Mouse (Mus musculus) gonadal fat pad, adult 2 months (tissue): ENCODE results near the gene Ubxn2a. TPM values are rescaled to one million over a fixed set of nuclear protein-coding genes. Genes with fewer than 3 reads are reported as not detected.
"Not testable (repeated sequence)": the region's sequence is repeated elsewhere in the genome, so short reads cannot be mapped to it uniquely, and the experiment has no call there.

ENCODE experiments used
- DNase-seq: peaks from one replicate; pipeline ENCODE4 v3.0.0-alpha.2; 2012; ENCODE audit warnings: low read depth
- polyA plus RNA-seq: library from polyadenylated mRNA; depleted of rRNA; stranded (reverse); fragments of >200 nt; gene quantifications from 2 replicates; pipeline ENCODE4 v1.2.3, GENCODE M21; 2012; rRNA removed

Ubxn2a gene
- polyA plus RNA-seq: 9.4 and 10.2 TPM in 2 replicates

DNA sequence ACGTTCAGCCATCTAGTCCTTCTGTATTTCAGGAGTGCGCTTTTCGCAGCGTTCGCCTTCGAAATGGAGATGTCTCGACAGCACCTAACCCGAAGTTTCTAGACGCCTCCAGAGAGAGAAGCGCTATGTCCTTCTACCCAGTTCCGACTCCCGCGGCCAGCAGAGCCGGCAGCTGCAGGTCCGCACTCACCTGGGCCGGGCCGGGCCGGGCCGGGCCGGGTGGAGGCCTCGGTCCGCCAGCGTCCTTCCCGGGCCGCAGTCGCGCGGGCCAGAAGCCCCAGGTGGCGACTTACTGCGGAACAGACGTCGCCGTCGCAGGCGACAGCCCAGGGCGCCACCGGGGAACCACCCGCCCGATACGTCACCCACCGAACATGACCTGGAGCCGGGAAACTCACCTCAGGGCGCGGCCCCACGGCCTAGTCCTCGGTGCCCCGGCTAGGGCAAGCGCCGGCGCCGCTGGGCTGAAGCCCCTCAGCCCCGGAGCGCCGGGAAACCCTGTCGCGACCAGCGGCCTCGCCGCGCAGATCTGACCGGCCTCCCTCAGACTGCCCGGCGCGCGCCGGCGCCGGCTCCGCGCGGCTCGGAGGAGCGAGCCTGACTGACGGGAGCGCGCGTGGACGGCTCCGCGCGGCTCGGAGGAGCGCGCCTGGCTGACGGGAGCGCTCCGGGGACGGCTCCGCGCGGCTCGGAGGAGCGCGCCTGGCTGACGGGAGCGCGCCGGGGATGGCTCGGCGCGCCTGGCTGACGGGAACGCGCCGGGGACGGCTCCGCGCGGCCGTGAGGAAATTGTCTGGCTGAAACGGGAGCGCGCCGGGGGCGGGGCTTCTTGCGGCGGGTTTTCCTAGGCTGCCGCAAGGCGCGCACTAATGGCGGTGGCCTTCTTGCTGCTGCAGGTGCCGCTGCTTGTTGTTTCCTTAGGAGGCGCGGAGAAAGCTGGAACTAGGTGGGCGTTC lies at the start of gene Ubxn2a:
Gene Ubxn2a (minus strand): TSS at position 755 of the 956 bp plus-strand sequence.
- DNase-seq: peak; percentile 38

DNA sequence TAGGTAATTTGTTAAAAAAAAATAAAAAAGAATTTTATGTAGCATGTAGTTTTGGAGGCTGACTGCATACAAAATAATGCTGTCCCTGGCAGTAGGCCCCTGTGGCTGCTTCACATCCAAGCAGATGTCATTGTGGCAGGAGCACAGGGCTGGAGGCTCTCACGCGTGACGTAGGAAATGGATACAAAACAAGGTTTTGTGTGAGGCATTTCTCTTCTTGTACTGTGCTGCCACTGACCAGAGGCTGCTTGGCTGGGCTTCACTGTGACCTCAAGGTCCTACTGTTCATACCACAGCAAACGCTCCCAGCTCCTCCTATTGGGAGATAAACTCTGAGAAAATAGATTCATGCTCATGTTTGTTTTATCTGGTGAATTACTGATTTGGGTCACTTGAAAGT lies 45.7 kb upstream of the Ubxn2a start:
- DNase-seq: no peak

DNA sequence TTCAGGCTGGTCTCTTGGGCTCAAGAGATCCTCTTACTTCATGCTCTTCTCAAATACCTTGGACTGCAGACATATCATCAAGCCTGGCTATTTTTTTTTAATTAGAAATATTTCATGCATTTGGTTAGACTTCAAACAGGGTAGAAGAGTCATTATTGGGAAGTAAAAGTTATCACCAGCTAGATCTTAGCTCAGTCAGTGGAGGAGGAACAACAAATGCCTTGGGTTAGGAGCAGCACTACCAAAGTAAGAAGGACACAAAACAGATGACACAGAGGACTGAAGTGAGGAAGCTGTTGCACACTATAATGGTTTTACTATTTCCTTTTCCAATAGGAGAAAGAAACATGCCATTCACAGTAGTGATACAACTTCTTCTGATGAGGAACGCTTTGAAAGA lies 44.8 kb upstream of the Ubxn2a start:
- DNase-seq: no peak

DNA sequence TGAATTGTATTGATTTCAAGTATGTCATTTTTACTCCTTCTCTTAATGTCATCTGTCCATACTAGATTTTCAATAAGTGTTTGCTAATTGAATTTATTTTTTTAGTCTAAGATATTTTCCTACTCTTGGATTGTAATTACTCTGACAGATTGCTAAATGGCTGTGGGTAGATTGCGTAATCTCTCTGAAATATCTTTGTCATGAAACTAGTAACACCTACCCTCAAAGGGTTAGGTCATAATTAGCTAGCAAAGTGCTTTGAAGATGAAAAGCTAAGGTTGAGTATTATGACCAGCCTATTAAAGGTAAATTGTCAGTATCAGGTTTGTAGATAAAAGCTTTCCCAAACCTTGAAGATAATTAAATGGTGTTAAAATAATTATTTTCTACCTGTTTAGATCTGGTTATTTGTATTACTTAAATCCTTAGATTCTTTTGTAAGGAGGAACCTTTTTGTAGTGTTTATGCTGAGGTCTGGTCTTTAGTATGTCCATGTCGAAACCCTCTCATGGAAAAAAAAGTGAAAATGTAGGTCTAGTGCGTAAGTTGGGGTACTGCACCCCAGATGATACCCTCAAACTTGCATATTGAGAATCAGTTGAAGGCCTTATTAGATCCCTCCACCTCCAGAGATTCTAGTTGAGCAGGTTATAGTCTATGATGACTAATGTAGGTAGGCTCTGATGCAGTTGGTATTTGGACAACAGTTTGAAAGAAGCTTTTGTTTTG lies 23.5 kb upstream of the Ubxn2a start:
- peak; percentile 40 for DNase-seq

DNA sequence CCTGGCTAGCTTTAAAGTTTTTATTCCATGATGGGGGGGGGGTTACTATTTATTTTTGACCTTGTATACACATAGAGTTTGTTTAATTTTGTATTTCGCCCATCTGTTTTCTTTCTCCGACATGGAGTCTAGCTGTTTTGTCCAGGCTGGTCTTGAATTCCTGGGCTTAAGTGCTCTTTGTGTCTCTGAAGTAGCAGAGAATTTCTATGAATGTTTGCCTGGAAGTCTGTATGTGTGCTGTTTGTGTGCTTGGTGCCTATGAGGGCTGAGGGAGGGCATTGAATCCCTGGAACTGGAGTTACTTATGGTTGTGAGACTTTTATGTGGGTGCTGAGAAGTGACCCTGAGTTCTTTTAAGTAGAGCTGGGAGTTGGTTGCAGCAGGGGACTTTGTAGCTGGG lies 20.7 kb upstream of the Ubxn2a start:
- no peak for DNase-seq

DNA sequence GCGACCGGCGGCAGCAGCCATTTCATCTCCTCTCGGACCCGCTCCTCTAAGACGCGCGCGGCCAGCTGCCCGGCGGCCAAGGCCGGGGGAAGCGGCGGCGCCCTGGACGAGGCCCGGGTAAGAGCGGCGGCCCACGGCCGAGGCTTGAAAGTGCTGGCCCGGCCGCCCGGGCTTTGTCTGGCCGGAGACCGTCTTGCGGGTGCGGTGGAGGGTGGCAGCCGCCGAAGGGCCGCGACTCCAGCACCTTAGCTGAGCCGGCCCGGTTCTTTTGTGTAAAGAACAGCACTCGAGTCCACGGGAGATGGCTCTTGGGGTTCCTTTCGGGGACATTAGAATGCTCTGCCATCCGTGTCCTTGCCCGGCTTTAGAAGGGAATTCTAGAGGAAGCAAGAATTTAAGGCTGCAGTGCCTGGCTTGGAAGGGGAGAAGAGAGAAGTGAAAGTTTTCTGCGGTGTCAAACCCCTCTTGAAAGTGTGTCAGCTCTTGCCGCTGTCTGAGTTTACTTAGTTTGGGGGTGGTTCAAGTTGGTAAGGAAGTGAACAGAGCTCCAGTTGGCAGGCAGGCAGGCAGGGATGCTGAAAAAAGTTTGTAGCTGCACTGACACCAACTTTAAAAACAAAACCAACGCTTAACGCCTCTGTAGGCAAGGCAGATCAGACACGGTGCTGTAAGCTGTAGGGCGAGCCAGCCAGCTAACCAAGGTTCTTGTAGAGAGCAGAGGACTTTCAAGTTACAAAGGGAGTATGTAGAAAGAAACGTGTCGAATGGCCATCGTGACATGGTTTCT lies 10.5 kb upstream of the Ubxn2a start:
- peak; percentile 34 for DNase-seq

DNA sequence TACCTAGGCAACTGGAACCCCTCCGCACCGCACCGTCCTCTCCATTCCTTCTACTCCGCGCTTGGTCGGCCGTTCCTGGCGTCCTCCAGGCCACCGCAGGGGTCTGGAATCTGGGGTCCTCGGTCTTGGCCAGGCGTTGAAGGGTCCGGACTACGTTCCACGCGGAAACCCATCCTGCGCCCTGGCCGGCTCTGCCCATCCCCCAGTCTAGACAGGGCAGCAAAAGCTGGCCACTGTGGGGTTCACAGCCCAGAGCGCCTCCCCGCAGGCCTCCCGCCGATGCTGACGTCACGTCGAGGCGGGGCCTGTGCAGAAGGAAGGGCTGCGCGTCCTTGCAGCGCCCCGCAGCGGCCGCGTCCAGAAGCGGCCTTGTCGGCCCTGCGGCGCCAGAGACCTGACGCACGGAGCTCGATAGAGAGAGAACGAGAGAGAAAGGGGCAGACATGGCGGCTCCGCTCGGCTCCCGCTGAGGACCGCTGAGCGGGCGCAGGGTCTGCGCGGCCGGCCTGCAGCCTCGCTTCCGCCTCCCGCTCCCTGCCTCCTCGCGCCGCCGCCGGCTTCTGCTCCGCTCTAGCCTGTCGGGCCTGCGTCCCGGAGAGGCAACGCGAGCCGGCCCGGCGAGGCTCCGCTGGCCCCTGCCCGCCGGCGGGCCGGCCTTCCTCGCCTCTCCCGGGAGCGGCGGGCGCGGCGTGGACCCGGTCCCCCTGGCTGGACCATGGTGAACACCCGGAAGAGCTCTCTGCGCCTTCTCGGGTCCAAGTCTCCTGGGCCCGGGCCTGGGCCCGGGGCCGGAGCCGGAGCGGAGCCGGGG lies 9.7 kb upstream of the Ubxn2a start, which contains the start of gene Atad2b:
Gene Atad2b (plus strand): TSS at position 360 of the 811 bp plus-strand sequence.
- peak; percentile 28 for DNase-seq

DNA sequence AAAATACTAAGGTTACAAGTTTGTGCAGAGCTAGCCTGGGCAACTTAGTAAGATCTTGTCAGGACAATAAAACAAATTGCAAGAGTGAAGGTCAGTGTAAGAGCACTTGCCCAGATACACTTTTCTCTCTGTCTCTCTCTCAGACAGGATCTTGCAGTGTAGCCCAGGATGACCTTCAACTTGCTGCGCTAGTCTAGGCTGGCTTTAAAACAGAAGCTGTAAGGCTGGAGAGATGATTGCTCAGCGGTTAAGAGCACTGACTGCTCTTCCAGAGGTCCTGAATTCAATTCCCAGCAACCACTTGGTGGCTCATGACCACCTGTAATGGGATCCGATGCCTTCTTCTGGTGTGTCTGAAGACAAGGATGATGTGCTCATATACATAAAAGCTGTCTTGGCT lies 7.4 kb upstream of the Ubxn2a start:
- DNase-seq: no peak

DNA sequence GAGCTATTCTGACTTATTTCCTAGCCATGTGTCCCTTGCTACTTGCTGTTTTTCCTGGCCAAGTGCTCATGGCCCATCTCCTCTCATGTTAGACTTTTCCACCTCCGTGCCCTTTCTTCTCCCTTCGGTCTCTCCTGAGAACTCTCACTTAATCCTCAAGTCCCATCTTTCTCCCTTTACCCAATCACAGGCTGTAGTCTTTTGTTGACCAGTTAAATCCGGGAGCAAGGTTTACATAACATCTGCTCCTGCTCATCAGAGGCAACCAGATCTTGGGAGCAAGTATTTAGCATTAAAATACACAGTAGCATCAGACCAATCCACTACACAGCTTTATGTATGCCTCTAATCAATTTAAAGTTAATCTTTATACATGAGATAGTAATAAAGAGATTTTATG lies 6.9 kb upstream of the Ubxn2a start:
- no peak for DNase-seq

DNA sequence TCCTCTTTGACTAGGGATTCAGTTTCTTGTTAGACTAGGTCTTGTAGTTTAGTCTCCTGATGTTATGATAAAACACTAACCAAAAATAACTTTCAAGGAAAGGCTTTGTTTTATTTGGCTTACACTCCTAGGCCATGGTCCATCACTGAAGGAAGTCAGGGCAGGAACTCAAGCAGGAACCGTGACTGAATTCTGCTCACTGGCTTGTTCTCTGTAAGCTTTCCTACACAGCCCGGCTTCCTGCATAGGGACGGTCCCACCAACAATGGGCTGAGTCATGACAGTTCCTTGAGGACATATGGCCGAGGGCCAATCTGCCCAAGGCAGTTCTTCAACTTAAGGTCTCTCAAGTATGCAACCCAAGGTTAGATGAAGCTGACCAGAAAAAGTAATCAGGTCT lies 4.2 kb upstream of the Ubxn2a start:
- no peak for DNase-seq

DNA sequence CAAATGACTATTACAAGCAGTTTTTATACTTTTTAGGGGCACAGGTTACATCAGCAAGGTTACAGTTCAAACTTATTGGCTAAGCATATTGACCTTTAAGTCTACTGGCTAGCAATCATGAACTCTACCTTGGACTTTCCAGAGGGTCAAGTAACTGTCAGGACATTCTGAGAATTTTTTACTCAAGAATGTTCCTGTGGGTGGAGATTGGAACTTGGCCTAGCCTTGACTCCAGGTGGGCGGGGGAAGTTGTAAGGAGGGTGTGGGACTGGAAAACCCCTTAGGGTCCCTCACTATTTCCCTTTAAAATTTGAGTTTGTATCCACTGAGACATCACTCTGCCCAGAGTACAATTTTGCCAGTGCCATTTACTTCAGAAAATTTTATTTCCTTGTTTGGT lies 3.0 kb upstream of the Ubxn2a start:
- DNase-seq: not testable (repeated sequence)

DNA sequence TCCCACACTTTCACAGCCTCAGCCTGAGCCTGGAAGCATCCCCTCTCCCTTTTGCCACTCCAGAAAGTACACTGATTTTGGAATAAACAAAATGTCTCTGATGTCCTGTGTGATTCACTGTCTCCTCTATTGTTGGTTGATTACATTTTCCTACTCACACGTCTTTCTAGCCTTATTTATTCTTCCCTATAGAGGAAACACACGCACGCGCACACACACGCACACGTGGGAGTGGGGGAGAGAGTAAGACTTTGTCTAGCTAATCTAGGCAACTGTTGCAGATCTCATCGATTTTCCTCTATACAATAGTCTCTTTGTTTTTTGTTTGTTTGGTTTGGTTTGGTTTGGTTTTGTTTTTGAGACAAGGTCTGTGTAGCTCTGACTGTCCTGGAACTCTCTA lies 886 bp upstream of the Ubxn2a start:
- no peak for DNase-seq

DNA sequence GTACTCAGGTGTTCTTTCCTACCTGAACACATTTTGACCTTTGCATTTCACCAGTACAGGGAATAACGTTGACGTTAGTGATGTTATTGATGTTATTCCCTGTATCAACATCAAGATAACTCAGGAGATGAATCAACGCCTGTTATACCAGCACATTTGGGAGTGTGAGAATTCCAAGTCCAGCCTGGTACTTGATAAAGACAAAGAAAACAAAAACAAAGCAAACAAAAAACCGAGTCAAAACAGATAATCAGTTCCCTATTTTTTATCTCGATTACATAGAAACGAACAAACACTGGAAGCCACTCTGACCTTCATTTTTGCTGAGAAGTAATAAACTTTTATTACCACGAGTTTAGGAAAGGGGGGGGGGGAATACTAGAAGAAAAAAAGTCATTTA lies 1.0 kb downstream of the Ubxn2a start:
- no peak for DNase-seq

DNA sequence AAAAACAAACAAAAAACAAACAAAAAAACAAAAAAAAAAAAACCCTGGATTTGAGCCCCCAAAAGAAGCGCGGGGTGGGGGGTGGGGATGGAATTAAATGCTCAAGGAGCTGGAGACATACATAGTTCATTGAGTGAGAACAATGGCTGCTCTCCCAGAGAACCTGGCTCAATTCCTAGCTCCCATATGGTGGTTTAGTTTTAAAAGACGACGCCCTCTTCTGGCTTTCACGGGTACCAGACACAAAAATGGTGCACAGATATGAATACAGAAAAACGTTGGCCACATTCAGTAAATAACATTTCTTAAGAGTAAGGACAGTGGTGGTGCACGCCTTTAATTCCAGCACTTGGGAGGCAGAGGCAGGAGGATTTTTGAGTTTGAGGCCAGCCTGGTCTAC lies 1.6 kb downstream of the Ubxn2a start:
- no peak for DNase-seq

DNA sequence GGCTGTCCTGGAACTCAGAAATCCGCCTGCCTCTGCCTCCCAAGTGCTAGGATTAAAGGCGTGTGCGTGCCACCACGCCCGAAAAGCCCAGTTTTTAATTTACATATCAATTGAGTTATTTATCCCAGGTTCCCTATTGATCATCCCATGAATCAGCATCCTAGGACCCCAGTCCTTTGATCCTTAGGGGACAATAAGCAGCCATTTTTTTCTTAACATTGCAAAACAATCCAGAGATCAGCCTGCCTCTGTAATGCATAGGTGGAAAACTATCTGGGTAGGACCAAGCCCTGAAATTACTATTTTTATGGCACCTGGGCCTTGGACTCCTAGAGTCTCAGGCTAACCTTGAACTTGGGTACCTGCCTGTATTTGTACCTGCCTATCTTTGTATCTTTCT lies 9.5 kb downstream of the Ubxn2a start:
- DNase-seq: no peak

DNA sequence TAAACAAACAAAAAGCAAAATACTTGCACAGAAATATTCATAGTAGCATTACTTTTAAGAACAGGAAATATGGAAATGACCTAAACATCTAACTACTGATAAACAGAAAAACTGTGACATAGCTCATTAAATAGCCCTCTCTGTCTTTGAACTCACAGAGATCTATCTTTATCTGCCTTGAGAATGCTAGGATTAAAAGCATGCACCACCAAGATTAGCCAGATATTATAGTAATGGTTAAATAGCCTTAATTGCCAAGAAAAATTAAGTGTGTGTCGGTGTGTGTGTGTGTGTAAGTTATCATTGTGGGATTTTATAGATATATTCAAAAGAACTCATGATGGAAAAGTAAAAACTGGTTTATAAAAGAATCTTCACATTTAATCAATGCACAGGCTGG lies 17.6 kb downstream of the Ubxn2a start:
- no peak for DNase-seq

DNA sequence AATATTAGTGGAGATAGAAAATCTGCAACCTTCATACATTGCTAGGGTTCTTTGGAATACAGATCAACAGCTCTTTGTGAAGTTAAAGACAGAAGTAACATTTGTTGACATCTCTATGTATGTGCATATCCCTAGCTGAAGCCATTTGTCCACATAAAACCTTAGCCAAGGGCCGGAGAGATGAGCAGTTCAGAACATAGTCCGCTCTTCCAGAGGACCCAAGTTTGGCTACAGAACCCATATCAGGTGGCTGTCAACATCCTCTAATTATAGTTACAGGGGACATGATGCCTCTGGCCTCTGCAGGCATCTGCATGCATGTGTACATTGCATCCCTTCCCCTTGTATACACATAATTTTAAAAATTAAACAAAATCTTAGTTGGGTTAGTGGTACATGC lies 18.3 kb downstream of the Ubxn2a start:
- no peak for DNase-seq

DNA sequence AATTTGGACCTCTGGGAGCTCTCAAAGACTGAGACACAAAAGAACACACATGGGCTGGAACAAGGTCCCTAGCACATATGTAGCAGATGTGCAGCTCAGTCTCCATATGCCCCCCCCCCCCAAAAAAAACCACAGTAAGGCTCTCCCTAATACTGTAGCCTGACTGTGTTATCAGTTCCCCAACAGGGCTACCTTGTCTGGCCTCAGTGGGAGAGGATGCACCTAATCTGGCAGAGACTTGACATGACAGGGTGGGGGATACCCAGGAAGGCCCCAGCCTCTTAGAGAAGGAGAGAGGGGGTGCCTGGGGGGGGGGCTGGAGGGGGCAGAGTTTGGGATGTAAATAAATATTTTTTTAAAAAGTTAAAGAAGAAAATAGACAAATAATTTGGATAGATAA lies 18.8 kb downstream of the Ubxn2a start:
- no peak for DNase-seq

DNA sequence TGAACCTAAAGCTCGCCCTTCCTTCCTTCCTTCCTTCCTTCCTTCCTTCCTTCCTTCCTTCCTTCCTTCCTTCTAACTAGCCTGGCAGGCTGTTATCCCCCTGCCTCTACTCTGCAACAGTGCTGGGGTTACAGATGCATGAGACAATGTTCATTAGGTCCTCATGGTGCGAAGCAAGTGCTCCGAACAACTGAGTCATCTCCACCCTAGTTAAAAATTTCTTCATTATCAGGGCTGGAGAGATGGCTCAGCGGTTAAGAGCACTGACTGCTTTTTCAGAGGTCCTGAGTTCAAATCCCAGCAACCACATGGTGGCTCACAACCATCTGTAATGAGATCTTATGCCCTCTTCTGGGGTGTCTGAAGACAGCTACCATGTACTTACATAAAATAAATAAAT lies 20.9 kb downstream of the Ubxn2a start:
- not testable (repeated sequence) for DNase-seq

DNA sequence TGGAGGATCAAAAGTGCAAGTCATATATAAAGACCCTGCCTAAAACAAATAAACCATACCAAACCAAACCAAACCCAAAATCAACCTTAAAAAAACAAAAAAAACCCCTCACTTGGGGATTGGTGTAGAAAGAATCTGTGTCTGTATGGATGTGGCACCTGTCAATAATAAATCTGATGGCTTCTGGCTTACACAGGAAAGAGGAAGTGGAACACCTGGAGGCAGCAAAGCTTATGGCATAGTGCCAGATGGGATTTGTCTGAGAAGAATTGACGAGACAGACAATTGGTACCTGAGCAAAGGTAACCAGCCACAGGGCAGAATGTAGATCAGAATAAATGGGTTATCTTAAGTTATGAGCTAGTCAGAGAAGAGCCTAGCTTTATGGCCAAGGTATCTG lies 22.4 kb downstream of the Ubxn2a start:
- DNase-seq: no peak

DNA sequence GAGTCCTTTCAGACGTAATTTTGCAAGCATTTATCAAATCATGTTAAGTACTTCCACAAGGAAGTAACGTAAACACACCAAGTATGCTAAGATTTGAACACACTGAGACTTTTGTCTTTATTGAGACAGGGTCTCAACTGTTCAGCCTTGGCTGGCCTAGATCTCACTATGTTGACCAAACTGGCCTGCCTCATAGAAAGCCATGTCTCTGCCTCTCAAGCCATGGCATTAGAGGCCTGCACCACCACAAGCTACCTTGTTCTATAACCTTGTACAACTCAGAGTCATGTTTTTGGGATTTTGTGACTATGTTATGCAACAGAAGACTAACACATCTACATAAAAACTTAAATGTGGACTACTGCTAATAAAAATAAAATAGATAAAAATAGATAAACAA lies 25.4 kb downstream of the Ubxn2a start:
- DNase-seq: no peak
